Mouse (Mus musculus) E14TG2a.4 (cell line): ENCODE results near the gene Etfbkmt.
"Not testable (repeated sequence)": the region's sequence is repeated elsewhere in the genome, so short reads cannot be mapped to it uniquely, and the experiment has no call there.

Experiments used
- H3K27me3 ChIP-seq: 2 replicates; pipeline ENCODE4 v1.6.1; 2014; ENCODE audit warnings: low read length, control low read depth; ENCODE audit not compliant: insufficient read depth
- H3K36me3 ChIP-seq: 2 replicates; pipeline ENCODE4 v1.6.1; 2014; ENCODE audit warnings: low read length, control low read depth; ENCODE audit not compliant: insufficient read depth
- H3K4me1 ChIP-seq: replicated peaks from 2 replicates; pipeline ENCODE4 v1.6.1; 2014; ENCODE audit warnings: low read depth, low read length, control low read depth
- H3K4me3 ChIP-seq: replicated peaks from 2 replicates; pipeline ENCODE4 v1.5.1; 2014; ENCODE audit warnings: mild to moderate bottlenecking, low read length
- H3K9me3 ChIP-seq: 2 replicates; pipeline ENCODE4 v1.6.1; 2014; ENCODE audit warnings: low read length, control low read depth
- CTCF ChIP-seq: conservative IDR thresholded peaks from 2 replicates; pipeline ENCODE4 v1.5.1; 2014; ENCODE audit warnings: low read length
- NANOG ChIP-seq: IDR thresholded peaks from 2 replicates; pipeline ENCODE4 v1.6.1; 2014; ENCODE audit warnings: borderline replicate concordance, low read length, mixed read lengths
- POU5F1 ChIP-seq: IDR thresholded peaks from 2 replicates; pipeline ENCODE4 v1.6.1; 2014; ENCODE audit warnings: low read length, borderline replicate concordance

The Etfbkmt gene

DNA sequence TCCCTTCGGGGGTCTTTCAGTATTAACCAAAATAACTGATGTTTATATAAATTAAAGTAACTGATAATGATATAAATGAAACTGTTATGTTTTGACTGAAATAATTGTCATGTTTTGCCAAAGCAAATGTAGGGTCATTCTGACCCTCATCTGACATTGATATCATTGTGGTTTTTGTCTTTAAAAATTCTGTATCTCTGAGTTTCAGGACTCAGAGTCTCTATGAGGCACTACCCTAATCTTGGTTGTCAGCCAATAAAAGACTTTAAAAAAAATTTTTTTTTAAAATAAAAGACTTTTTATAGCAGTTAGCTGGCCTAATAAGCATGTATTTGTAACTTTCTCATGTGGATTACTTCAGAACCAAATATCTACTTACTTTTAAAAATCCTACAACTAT is 28.0 kb downstream of the Etfbkmt start:
- Histone ChIP-seq H3K9me3 (no peaks in the 10 kb centered on the region), H3K27me3 (no peaks in the 10 kb centered on the region), H3K36me3 (peaks cover 21% of the 10 kb centered on the region), H3K4me3 (no peak overlapping the region), H3K4me1 (no peaks in the 10 kb centered on the region)
- no peak for TF ChIP-seq CTCF

DNA sequence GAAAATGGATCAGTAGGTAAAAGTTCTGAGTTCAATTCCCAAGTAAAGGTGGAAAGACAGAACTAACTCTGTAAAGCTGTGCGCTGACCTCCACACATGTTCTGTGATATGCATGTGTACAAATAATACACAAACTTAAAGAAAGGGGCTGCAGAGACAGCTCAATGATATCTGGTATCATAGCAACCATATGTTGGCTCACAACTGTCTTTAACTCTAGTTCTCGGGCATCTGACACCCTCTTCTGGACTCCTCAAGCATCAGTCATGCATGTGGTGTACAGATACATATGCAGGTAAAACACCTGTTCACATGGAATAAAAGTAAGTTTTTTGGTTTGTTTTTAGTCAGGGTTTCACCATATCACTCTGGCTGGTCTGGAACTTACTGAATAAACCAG is 28.8 kb downstream of the Etfbkmt start:
- TF ChIP-seq POU5F1 (no peak), CTCF (no peak), NANOG (no peak)

DNA sequence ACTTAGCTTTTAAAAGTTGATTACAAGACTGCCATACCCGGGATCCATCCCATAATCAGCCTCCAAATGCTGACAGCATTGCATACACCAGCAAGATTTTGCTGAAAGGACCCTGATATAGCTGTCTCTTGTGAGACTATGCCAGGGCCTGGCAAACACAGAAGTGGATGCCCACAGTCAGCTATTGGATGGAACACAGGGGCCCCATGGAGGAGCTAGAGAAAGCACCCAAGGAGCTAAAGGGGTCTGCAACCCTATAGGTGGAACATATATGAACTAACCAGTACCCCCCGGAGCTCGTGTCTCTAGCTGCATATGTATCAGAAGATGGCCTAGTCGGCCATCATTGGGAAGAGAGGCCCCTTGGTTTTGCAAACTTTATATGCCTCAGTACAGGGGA is 30.3 kb downstream of the Etfbkmt start:
- H3K27me3 ChIP-seq, H3K4me1 ChIP-seq, H3K4me3 ChIP-seq, H3K9me3 ChIP-seq: not testable (repeated sequence)
- H3K36me3 ChIP-seq: peaks cover 35% of the 10 kb centered on the region

More for the DNA sequence above, 28.8 kb downstream of the Etfbkmt start:
- H3K4me1 ChIP-seq: no peaks in the 10 kb centered on the region
- H3K27me3 ChIP-seq: no peaks in the 10 kb centered on the region
- peaks cover 22% of the 10 kb centered on the region for H3K36me3 ChIP-seq
- H3K4me3 ChIP-seq: no peak overlapping the region
- no peaks in the 10 kb centered on the region for H3K9me3 ChIP-seq

DNA sequence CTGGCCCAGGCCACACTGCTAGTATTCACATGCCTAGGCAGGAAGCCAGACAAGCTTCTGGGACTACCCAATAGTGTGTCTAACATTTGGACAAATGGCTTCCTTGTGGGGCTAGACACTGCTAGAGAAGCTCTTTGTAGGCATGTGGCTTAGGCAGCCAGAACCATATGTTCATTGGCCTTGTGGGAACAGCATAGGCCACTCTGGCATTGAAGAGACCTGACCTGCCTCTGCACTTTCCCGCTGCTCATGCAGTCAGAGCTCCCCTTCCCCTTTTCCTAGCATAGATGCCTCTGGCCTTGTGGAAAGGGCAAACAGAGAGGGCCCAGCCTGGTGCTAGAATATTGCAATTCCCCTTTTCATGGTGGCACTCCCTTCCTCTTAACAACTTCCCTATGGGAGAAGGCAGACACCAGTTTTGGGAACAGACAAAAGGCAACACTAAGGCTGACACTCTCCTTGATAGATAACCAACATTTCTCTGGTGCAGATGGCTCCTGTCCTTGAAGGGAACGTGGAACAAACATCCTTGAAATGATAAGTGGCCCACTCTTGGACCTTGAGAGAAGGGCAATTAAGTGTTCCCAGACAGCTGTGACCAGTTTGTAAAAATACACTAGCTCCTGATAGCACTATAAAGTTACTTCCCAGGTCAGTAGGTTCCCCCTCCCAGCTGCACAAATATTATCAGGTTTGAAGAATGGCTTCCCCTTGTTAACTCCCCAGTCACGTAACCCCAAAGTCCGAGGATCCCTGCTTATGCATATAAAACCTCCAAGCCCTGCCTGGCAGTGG is 34.4 kb downstream of the Etfbkmt start:
- H3K27me3 ChIP-seq: no peaks in the 10 kb centered on the region
- no peak for TF ChIP-seq NANOG
- TF ChIP-seq CTCF: no peak
- TF ChIP-seq POU5F1: no peak
- peaks cover 3% of the 10 kb centered on the region for H3K4me1 ChIP-seq
- H3K36me3 ChIP-seq: peaks cover 53% of the 10 kb centered on the region
- no peaks in the 10 kb centered on the region for H3K9me3 ChIP-seq
- no peak overlapping the region for H3K4me3 ChIP-seq

DNA sequence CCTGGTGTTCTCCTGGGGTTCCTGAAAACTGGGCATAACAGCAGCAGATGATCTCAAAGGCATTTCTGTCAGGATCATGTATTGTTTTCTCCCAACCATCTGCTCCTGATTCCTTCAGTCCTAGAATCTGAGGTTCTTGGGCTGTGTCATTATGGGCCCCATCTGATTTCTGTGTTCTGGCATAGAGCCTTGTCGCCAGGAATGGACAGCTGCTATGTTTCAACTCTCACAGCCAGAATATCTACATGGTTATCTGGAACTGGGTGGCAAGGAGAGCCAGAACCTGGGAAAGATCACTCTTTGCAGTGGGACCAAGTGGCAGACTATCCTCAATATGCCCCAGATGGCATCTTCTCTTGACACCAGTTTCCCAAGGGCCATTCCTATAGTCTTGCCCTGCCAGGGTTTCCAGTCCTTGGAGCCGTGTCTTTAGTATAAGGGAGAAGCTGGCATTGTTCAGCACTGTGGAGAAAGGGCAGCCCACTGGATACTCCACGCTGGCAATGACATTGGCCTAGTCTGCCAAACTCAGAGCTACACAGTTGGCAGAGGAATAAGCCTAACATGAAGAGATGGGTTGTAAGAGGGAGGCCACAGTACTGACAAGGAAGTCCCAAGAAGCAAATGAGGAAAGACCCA is 35.4 kb downstream of the Etfbkmt start:
- no peak overlapping the region for H3K4me3 ChIP-seq
- TF ChIP-seq NANOG (no peak), CTCF (no peak), POU5F1 (no peak)

DNA sequence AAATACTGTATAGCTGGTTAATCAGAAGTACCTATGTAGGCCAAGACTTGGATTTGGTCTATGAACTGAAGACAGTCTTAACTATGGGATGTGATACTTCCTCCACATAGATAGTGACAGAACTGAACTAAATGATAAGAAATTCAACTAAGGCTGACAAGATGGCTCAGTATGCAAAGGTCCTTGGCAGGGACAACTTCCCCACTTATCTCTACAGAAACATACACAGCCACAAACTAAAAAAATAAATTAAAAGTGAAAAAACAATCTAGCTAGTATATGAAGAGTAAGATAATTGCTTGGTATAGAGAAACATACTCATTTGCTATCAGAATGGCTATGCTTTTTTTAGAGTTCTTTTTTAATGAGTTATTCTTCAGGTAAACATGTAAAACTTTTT is 39.4 kb downstream of the Etfbkmt start:
- H3K4me3 ChIP-seq: no peak overlapping the region
- no peaks in the 10 kb centered on the region for H3K27me3 ChIP-seq
- TF ChIP-seq CTCF (no peak), NANOG (no peak), POU5F1 (no peak)
- no peaks in the 10 kb centered on the region; the same call in 1 of the 2 replicates for H3K4me1 ChIP-seq
- peaks cover 17% of the 10 kb centered on the region for H3K9me3 ChIP-seq
- H3K36me3 ChIP-seq: peaks cover 85% of the 10 kb centered on the region

More for the DNA sequence above, 35.4 kb downstream of the Etfbkmt start:
- Histone ChIP-seq H3K4me1 (peaks cover 3% of the 10 kb centered on the region), H3K27me3 (no peaks in the 10 kb centered on the region), H3K9me3 (no peaks in the 10 kb centered on the region), H3K36me3 (peaks cover 61% of the 10 kb centered on the region)

DNA sequence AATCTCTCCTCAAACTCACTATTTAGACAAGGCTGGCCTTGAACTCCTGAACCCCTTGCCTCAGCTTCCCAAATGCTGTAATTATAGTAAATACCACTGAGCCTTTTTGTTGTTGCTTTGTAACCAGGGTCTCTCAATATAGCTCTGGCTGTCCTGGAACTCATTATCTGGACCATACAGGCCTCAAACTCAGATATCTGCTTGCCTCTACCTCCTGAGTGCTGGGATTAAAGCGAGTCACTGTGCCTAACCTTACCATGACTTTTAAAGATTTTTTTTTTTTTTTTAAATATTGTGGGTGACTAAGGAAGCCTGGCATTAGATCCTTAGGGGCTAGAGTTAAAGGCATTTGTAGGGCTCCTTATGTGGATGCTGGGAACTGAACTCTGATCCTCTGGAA is 44.4 kb downstream of the Etfbkmt start:
- Histone ChIP-seq H3K9me3 (peaks cover 17% of the 10 kb centered on the region), H3K4me1 (peaks cover 9% of the 10 kb centered on the region), H3K4me3 (no peak overlapping the region), H3K27me3 (no peaks in the 10 kb centered on the region), H3K36me3 (peaks cover 50% of the 10 kb centered on the region)
- TF ChIP-seq POU5F1: no peak
- TF ChIP-seq CTCF: no peak
- no peak for TF ChIP-seq NANOG

DNA sequence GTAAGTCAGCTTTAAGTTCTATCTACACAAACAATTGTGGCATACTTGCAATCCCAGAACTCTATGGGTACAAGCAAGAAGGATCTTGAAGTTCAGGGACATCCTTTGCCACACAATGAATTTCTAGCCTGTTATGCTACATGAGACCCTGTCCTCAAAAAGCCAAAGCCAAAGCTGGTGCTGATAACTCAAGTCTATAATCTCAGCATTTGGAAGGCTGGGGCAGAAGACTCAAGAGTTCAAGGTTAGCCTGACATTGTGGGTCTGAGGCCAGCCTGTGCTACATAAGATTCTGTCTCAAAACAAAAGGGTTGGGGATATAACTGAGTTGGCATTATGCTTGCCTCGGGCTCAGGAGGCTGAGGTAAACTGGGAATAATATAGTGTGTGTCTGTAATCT is 47.7 kb downstream of the Etfbkmt start:
- Histone ChIP-seq H3K9me3 (peaks cover 35% of the 10 kb centered on the region), H3K36me3 (peaks cover 21% of the 10 kb centered on the region), H3K27me3 (no peaks in the 10 kb centered on the region), H3K4me3 (peak overlapping the region; percentile 92), H3K4me1 (peaks cover 13% of the 10 kb centered on the region)
- no peak for TF ChIP-seq CTCF
- TF ChIP-seq POU5F1: no peak

DNA sequence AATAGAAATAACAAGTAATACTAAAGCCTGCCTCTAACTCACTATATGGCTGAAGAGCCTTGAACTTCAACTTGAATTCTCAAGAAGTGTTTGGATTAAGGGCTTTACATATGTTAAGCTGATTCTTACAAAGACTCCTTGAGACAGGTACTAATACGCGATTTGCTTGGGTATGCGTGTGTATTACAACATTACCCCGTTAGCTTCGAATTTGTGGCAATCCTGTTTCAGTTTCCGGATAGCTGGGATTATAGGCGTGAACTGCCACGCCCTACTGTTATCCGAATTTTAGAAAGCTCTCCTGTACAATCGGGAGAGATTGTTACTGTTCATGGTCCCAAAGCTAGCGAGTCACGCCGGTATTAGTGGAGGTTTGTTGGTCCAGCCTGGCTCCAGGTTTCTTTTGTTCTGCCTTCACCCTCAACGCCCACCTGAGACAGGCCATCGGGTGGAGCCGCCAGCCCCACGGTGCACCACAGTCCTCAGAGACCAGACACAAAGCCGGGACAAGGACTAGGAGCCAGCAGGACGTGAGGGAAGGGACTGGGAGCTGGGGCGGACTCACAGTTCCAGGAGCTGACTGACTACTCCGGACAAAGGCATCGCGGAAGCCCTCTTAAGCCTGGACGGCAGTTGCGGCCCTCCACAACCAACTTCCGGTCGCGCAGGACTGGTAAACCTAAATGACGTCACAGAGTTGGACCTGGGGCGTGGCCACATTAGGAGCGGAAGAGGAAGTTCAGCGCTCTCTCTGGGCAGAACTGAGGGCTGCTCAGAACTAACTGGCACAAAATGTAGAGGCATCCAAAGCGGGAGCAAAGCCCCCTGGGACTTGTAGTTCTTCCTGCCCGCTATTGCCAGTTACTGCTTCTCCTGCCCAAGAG is 48.6 kb downstream of the Etfbkmt start, which contains the start of gene Amn1:
Gene Amn1 (minus strand): TSS at position 672 of the 884 bp plus-strand sequence.
- H3K4me1 ChIP-seq: peaks cover 13% of the 10 kb centered on the region
- peak within 1 kb of the TSS; percentile 92 for H3K4me3 ChIP-seq
- peaks cover 13% of the 10 kb centered on the region for H3K36me3 ChIP-seq
- TF ChIP-seq NANOG (no peak), POU5F1 (no peak), CTCF (no peak)
- H3K27me3 ChIP-seq: no peaks in the 10 kb centered on the region
- H3K9me3 ChIP-seq: peaks cover 37% of the 10 kb centered on the region
